Mouse (Mus musculus) forebrain, embryonic 16.5 days (tissue): ENCODE measurements around the gene Cacna1f. TPM values are rescaled to one million over a fixed set of nuclear protein-coding genes. Genes with fewer than 3 reads are reported as not detected.

Experiments
- ATAC-seq: fragments of 200-750 bp; cut with Nextera tagmentation; 2 replicates; pipeline ENCODE4 v1.8.0; 2017; ENCODE audit warnings: mild to moderate bottlenecking, moderate library complexity
- H3K27ac ChIP-seq: fragments of 300-500 bp; sonication (generic); 2 replicates; pipeline ENCODE4 v1.5.1; 2014; ENCODE audit warnings: low read length, control low read depth
- H3K27me3 ChIP-seq: fragments of 300-500 bp; sonication (generic); replicated peaks from 2 replicates; pipeline ENCODE4 v1.6.1; 2014; ENCODE audit warnings: low read length; ENCODE audit not compliant: control insufficient read depth, insufficient read depth
- H3K36me3 ChIP-seq: fragments of 300-500 bp; sonication (generic); 2 replicates; pipeline ENCODE4 v1.6.1; 2014; ENCODE audit not compliant: control insufficient read depth, insufficient read depth
- H3K4me1 ChIP-seq: fragments of 300-500 bp; sonication (generic); replicated peaks from 2 replicates; pipeline ENCODE4 v1.6.1; 2014; ENCODE audit warnings: low read length; ENCODE audit not compliant: control insufficient read depth, insufficient read depth
- H3K4me2 ChIP-seq: fragments of 300-500 bp; sonication (generic); 2 replicates; pipeline ENCODE4 v1.6.1; 2014; ENCODE audit warnings: mild to moderate bottlenecking, low read length, control low read depth
- H3K4me3 ChIP-seq: fragments of 300-500 bp; sonication (generic); replicated peaks from 2 replicates; pipeline ENCODE4 v1.5.1; 2014; ENCODE audit warnings: mild to moderate bottlenecking, low read length, control low read depth
- H3K9ac ChIP-seq: fragments of 300-500 bp; sonication (generic); replicated peaks from 2 replicates; pipeline ENCODE4 v1.6.1; 2014; ENCODE audit warnings: low read depth, low read length, control low read depth
- H3K9me3 ChIP-seq: fragments of 300-500 bp; sonication (generic); 2 replicates; pipeline ENCODE4 v1.6.1; 2016; ENCODE audit warnings: low read length; ENCODE audit not compliant: control insufficient read depth
- WGBS: fragments of 180-500 bp; shearing (Covaris S2); extraction: QIAGEN DNeasy Blood & Tissue Kit; methylation state at CpG from one replicate; pipeline ENCODE4 v1.1.7; 2014; 5-methylcytosine and 5-hydroxymethylcytosine counted together
- polyA plus RNA-seq: library from polyadenylated mRNA; unstranded; fragments of >200 nt; fragmentation: Nextera tagmentation; extraction: Ambion mirVana; gene quantifications from 2 replicates; pipeline ENCODE4 v1.2.1, GENCODE M21; 2015

Cacna1f gene
- polyA plus RNA-seq, 1 experiment from 2014 or later = 0.06 TPM

- Histone ChIP-seq H3K9me3 (no peaks in the 10 kb centered on the region; the same call in 1 of the 2 replicates), H3K27ac (no peak overlapping the region), H3K4me2 (peak overlapping the region; percentile 72), H3K4me1 (0 out of 2 replicates have a peak, but pooled peaks cover 2% of the 10 kb centered on the region), H3K27me3 (no peaks in the 10 kb centered on the region), H3K36me3 (no peaks in the 10 kb centered on the region), H3K4me3 (peak overlapping the region; percentile 48), H3K9ac (peak overlapping the region; percentile 64)
- peak; percentile 16 for ATAC-seq
- WGBS = 24% methylated on average over 21 of the region's 21 CpGs
These were observed 3.2 kb downstream of the Cacna1f start for GRCm38 (mm10) chrX:7610035-7610434.

- no peak overlapping the region for H3K27ac ChIP-seq
- peak overlapping the region; percentile 48 for H3K4me3 ChIP-seq
- no peaks in the 10 kb centered on the region for H3K4me1 ChIP-seq
- H3K4me2 ChIP-seq = peak overlapping the region; percentile 72
- H3K36me3 ChIP-seq = no peaks in the 10 kb centered on the region
- peak; percentile 71 for ATAC-seq
- 25% methylated on average over 26 of the region's 26 CpGs for WGBS
- H3K9me3 ChIP-seq = no peaks in the 10 kb centered on the region; the same call in 1 of the 2 replicates
- peak overlapping the region; percentile 64 for H3K9ac ChIP-seq
- no peaks in the 10 kb centered on the region for H3K27me3 ChIP-seq
These were observed 3.8 kb downstream of the Cacna1f start for GRCm38 (mm10) chrX:7610536-7611258.

GRCm38 (mm10) chrX:7617889-7618551, 11.1 kb downstream of the Cacna1f start:
- Histone ChIP-seq H3K36me3 (no peaks in the 10 kb centered on the region), H3K27me3 (no peaks in the 10 kb centered on the region), H3K4me1 (no peaks in the 10 kb centered on the region), H3K9ac (no peak overlapping the region), H3K27ac (no peak overlapping the region), H3K9me3 (no peaks in the 10 kb centered on the region; the same call in 1 of the 2 replicates), H3K4me2 (no peak overlapping the region), H3K4me3 (no peak overlapping the region)
- ATAC-seq = no peak
- 82% methylated on average over 12 of the region's 12 CpGs for WGBS

GRCm38 (mm10) chrX:7632560-7632959, 25.7 kb downstream of the Cacna1f start:
- no peak for ATAC-seq
- no peaks in the 10 kb centered on the region for H3K36me3 ChIP-seq
- H3K9me3 ChIP-seq = no peaks in the 10 kb centered on the region
- H3K4me1 ChIP-seq = no peaks in the 10 kb centered on the region
- no peak overlapping the region for H3K9ac ChIP-seq
- no peaks in the 10 kb centered on the region for H3K27me3 ChIP-seq
- WGBS = 89% methylated on average over 6 of the region's 6 CpGs
- no peak overlapping the region for H3K4me2 ChIP-seq
- H3K27ac ChIP-seq = no peak overlapping the region
- H3K4me3 ChIP-seq = no peak overlapping the region

GRCm38 (mm10) chrX:7635101-7635500, 28.2 kb downstream of the Cacna1f start:
- H3K4me2 ChIP-seq = no peak overlapping the region
- ATAC-seq = no peak

GRCm38 (mm10) chrX:7638401-7639091, 31.7 kb downstream of the Cacna1f start, which contains the start of gene Syp:
TSS of gene Syp (plus strand) at chrX:7638471.
- ATAC-seq = peak; percentile 85
- Histone ChIP-seq H3K27me3 (no peaks in the 10 kb centered on the region), H3K4me2 (peak within 1 kb of the TSS; percentile 71), H3K4me1 (peaks cover 14% of the 10 kb centered on the region), H3K27ac (peak within 1 kb of the TSS; percentile 74), H3K36me3 (0 out of 2 replicates have a peak, but pooled peaks cover 2% of the 10 kb centered on the region), H3K9ac (peak within 1 kb of the TSS; percentile 65), H3K9me3 (no peaks in the 10 kb centered on the region), H3K4me3 (peak within 1 kb of the TSS; percentile 59)
- WGBS = 26% methylated on average over 38 of the region's 42 CpGs

More at GRCm38 (mm10) chrX:7635101-7635500, 28.2 kb downstream of the Cacna1f start:
- H3K36me3 ChIP-seq = no peaks in the 10 kb centered on the region
- H3K4me3 ChIP-seq = no peak overlapping the region
- H3K27ac ChIP-seq = no peak overlapping the region
- H3K4me1 ChIP-seq = peaks cover 5% of the 10 kb centered on the region
- no peak overlapping the region for H3K9ac ChIP-seq
- 73% methylated on average over 3 of the region's 3 CpGs for WGBS
- H3K27me3 ChIP-seq = no peaks in the 10 kb centered on the region
- H3K9me3 ChIP-seq = no peaks in the 10 kb centered on the region

GRCm38 (mm10) chrX:7639536-7640325, 32.8 kb downstream of the Cacna1f start:
- no peaks in the 10 kb centered on the region for H3K9me3 ChIP-seq
- peak overlapping the region; percentile 59 for H3K4me3 ChIP-seq
- 22% methylated on average over 13 of the region's 13 CpGs for WGBS
- H3K27ac ChIP-seq = peak overlapping the region; percentile 74
- H3K4me1 ChIP-seq = peaks cover 14% of the 10 kb centered on the region
- no peaks in the 10 kb centered on the region for H3K27me3 ChIP-seq
- peak overlapping the region; percentile 65 for H3K9ac ChIP-seq
- peak overlapping the region; percentile 71 for H3K4me2 ChIP-seq
- peak; percentile 8; the same call in 1 of the 2 replicates for ATAC-seq
- H3K36me3 ChIP-seq = 0 out of 2 replicates have a peak, but pooled peaks cover 2% of the 10 kb centered on the region

GRCm38 (mm10) chrX:7640785-7641184, 33.9 kb downstream of the Cacna1f start:
- H3K36me3 ChIP-seq = 0 out of 2 replicates have a peak, but pooled peaks cover 2% of the 10 kb centered on the region
- no peaks in the 10 kb centered on the region for H3K27me3 ChIP-seq
- no peaks in the 10 kb centered on the region for H3K9me3 ChIP-seq
- no peak overlapping the region for H3K27ac ChIP-seq
- no peak for ATAC-seq
- H3K9ac ChIP-seq = peak overlapping the region; percentile 41
- peak overlapping the region; percentile 24 for H3K4me3 ChIP-seq
- WGBS = 41% methylated on average over 12 of the region's 12 CpGs
- peak overlapping the region; percentile 71 for H3K4me2 ChIP-seq
- H3K4me1 ChIP-seq = peaks cover 14% of the 10 kb centered on the region
